Mouse (Mus musculus): ENCODE data around the gene Gnat3.
"Not testable (repeated sequence)": the region's sequence is repeated elsewhere in the genome, so short reads cannot be mapped to it uniquely, and the experiment has no call there.

Gene Gnat3

GRCm38 (mm10) chr5:17962249-17962648 is at the start of gene Gnat3:
Gene Gnat3 (plus strand): TSS chr5:17962549.
- DNase-seq (ENCODE audit: low spot score in 2 of 2) = no peak

GRCm38 (mm10) chr5:17918966-17919365 is 43.4 kb upstream of the Gnat3 start:
- no peak for DNase-seq (ENCODE audit: low spot score in 2 of 2)

- DNase-seq (ENCODE audit: low spot score in 2 of 2) = no peak
Measured at GRCm38 (mm10) chr5:17923648-17924047, 38.7 kb upstream of the Gnat3 start.

- no peak for DNase-seq (ENCODE audit: low spot score in 2 of 2)
Measured at GRCm38 (mm10) chr5:17924085-17924518, 38.2 kb upstream of the Gnat3 start.

- no peak for DNase-seq (ENCODE audit: low spot score in 2 of 2)
Measured at GRCm38 (mm10) chr5:17928471-17928870, 33.9 kb upstream of the Gnat3 start.

GRCm38 (mm10) chr5:17929006-17929567 is 33.3 kb upstream of the Gnat3 start:
- DNase-seq (ENCODE audit: low spot score in 2 of 2) = peak in 1 of 2 experiments; percentile 51

- not testable (repeated sequence) for DNase-seq (ENCODE audit: low spot score in 2 of 2)
Measured at GRCm38 (mm10) chr5:17931588-17931987, 30.8 kb upstream of the Gnat3 start.

- no peak for DNase-seq (ENCODE audit: low spot score in 2 of 2)
Measured at GRCm38 (mm10) chr5:17934501-17934900, 27.8 kb upstream of the Gnat3 start.

- DNase-seq (ENCODE audit: low spot score in 2 of 2) = no peak
Measured at GRCm38 (mm10) chr5:17938170-17938939, 24.0 kb upstream of the Gnat3 start.

- DNase-seq (ENCODE audit: low spot score in 2 of 2) = no peak
Measured at GRCm38 (mm10) chr5:17956468-17956867, 5.9 kb upstream of the Gnat3 start.

GRCm38 (mm10) chr5:17969704-17970390 is 7.5 kb downstream of the Gnat3 start:
- no peak for DNase-seq (ENCODE audit: low spot score in 2 of 2)

GRCm38 (mm10) chr5:17970391-17970730 is 8.0 kb downstream of the Gnat3 start:
- no peak for DNase-seq (ENCODE audit: low spot score in 2 of 2)

- no peak for DNase-seq (ENCODE audit: low spot score in 2 of 2)
Measured at GRCm38 (mm10) chr5:17980501-17981121, 18.3 kb downstream of the Gnat3 start.

GRCm38 (mm10) chr5:17982770-17983169 is 20.4 kb downstream of the Gnat3 start:
- DNase-seq (ENCODE audit: low spot score in 2 of 2) = no peak

- no peak for DNase-seq (ENCODE audit: low spot score in 2 of 2)
Measured at GRCm38 (mm10) chr5:17984522-17984921, 22.2 kb downstream of the Gnat3 start.

GRCm38 (mm10) chr5:17986611-17987010 is 24.3 kb downstream of the Gnat3 start:
- no peak for DNase-seq (ENCODE audit: low spot score in 2 of 2)

GRCm38 (mm10) chr5:17990618-17991017 is 28.3 kb downstream of the Gnat3 start:
- no peak for DNase-seq (ENCODE audit: low spot score in 2 of 2)

- no peak for DNase-seq (ENCODE audit: low spot score in 2 of 2)
Measured at GRCm38 (mm10) chr5:17999570-17999969, 37.2 kb downstream of the Gnat3 start.

GRCm38 (mm10) chr5:18000185-18000584 is 37.8 kb downstream of the Gnat3 start:
- no peak for DNase-seq (ENCODE audit: low spot score in 2 of 2)

- no peak for DNase-seq (ENCODE audit: low spot score in 2 of 2)
Measured at GRCm38 (mm10) chr5:18001646-18002045, 39.3 kb downstream of the Gnat3 start.

GRCm38 (mm10) chr5:18003675-18004074 is 41.3 kb downstream of the Gnat3 start:
- no peak for DNase-seq (ENCODE audit: low spot score in 2 of 2)

GRCm38 (mm10) chr5:18004824-18005611 is 42.7 kb downstream of the Gnat3 start:
- DNase-seq (ENCODE audit: low spot score in 2 of 2) = no peak
